13 mouse cellular contexts compared by ENCODE assay signal in the genomic region with DNA sequence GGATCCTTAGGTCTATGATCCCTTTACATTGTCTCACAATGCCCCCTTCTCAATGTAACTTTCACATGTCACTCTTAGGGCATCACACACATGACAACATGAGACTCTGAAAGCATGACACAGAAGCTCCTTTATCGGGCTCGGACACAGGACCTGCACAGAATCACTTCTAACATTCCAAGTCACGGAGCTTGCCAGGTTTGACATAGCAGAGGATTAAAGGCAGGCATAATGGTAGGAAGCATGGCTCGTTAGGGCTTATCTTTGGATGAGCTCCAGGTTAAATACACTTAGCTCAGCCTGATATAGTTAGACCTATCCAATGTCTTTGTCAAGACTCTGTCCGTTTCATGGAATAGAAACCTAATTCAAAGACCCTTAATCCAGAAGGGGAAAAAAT.
"Had no signal": no experiment of that assay in that cellular context is flagged by ENCODE, and none has a peak within 500 bp of the region (broad histone marks: within the 10 kb centered on the region; RNA-seq: fewer than 3 reads in every experiment).

No protein-coding gene starts in this region.

- H3K4me2 ChIP-seq: limb, embryonic 15.5 days; liver, embryonic 12.5 days; lung, embryonic 15.5 days; midbrain, embryonic 13.5 days; neural tube, embryonic 15.5 days had no signal

- H3K27me3 ChIP-seq: limb, embryonic 15.5 days; liver, embryonic 12.5 days; lung, embryonic 15.5 days; midbrain, embryonic 13.5 days; neural tube, embryonic 15.5 days had no signal

- H3K9me3 ChIP-seq: limb, embryonic 15.5 days; liver, embryonic 12.5 days; lung, embryonic 15.5 days; midbrain, embryonic 13.5 days; neural tube, embryonic 15.5 days had no signal

- H3K4me3 ChIP-seq: limb, embryonic 15.5 days; liver, embryonic 12.5 days; lung, embryonic 15.5 days; midbrain, embryonic 13.5 days; myocyte; neural tube, embryonic 15.5 days had no signal

- ATAC-seq: liver, embryonic 12.5 days; midbrain, embryonic 13.5 days had no signal

- H3K36me3 ChIP-seq: limb, embryonic 15.5 days; liver, embryonic 12.5 days; lung, embryonic 15.5 days; midbrain, embryonic 13.5 days; neural tube, embryonic 15.5 days had no signal

- H3K27ac ChIP-seq: kidney, postnatal 0 days; limb, embryonic 15.5 days; liver, embryonic 12.5 days; lung, embryonic 15.5 days; midbrain, embryonic 13.5 days; neural tube, embryonic 15.5 days had no signal

- DNase-seq: kidney, postnatal 36 days; layer of hippocampus, adult 9-11 months; layer of hippocampus, postnatal 36 days; right cerebral cortex, adult 18-20 months; right cerebral cortex, postnatal 25 days; thymus, postnatal 36 days had no signal

- H3K9ac ChIP-seq: limb, embryonic 15.5 days; liver, embryonic 12.5 days; lung, embryonic 15.5 days; midbrain, embryonic 13.5 days; neural tube, embryonic 15.5 days had no signal

- H3K4me1 ChIP-seq: limb, embryonic 15.5 days; liver, embryonic 12.5 days; lung, embryonic 15.5 days had no signal
